Mouse (Mus musculus) embryonic facial prominence, embryonic 15.5 days (tissue): ENCODE results near the gene Gm21988. TPM values are rescaled to one million over a fixed set of nuclear protein-coding genes. Genes with fewer than 3 reads are reported as not detected.

Source experiments
- ATAC-seq: fragments of 200-750 bp; cut with Nextera tagmentation; 2 replicates; pipeline ENCODE4 v1.8.0; 2017; ENCODE audit warnings: low read depth, moderate TSS enrichment; ENCODE audit not compliant: insufficient number of reproducible peaks, low FRiP score, low TSS enrichment
- H3K27ac ChIP-seq: fragments of 300-500 bp; sonication (generic); replicated peaks from 2 replicates; pipeline ENCODE4 v1.5.1; 2015; ENCODE audit warnings: mild to moderate bottlenecking, inconsistent platforms
- H3K27me3 ChIP-seq: fragments of 300-500 bp; sonication (generic); 2 replicates; pipeline ENCODE4 v1.6.1; 2015; ENCODE audit warnings: inconsistent platforms
- H3K36me3 ChIP-seq: fragments of 300-500 bp; sonication (generic); 2 replicates; pipeline ENCODE4 v1.6.1; 2015; ENCODE audit warnings: mild to moderate bottlenecking, inconsistent platforms
- H3K4me1 ChIP-seq: fragments of 300-500 bp; sonication (generic); 2 replicates; pipeline ENCODE4 v1.6.1; 2015; ENCODE audit warnings: inconsistent platforms
- H3K4me2 ChIP-seq: fragments of 300-500 bp; sonication (generic); replicated peaks from 2 replicates; pipeline ENCODE4 v1.6.1; 2015; ENCODE audit warnings: mild to moderate bottlenecking, inconsistent platforms
- H3K4me3 ChIP-seq: fragments of 300-500 bp; sonication (generic); replicated peaks from 2 replicates; pipeline ENCODE4 v1.5.1; 2015; ENCODE audit warnings: mild to moderate bottlenecking, inconsistent platforms
- H3K9ac ChIP-seq: fragments of 300-500 bp; sonication (generic); 2 replicates; pipeline ENCODE4 v1.6.1; 2015; ENCODE audit warnings: inconsistent platforms
- H3K9me3 ChIP-seq: fragments of 300-500 bp; sonication (generic); replicated peaks from 2 replicates; pipeline ENCODE4 v1.6.1; 2016; ENCODE audit warnings: inconsistent platforms
- WGBS: fragments of 180-500 bp; shearing (Covaris S2); methylation state at CpG from one replicate; pipeline ENCODE4 v1.1.7; 2015; 5-methylcytosine and 5-hydroxymethylcytosine counted together
- polyA plus RNA-seq: library from polyadenylated mRNA; unstranded; fragments of >200 nt; fragmentation: Nextera tagmentation; extraction: Ambion mirVana; gene quantifications from 2 replicates; pipeline ENCODE4 v1.2.1, GENCODE M21; 2015

Gm21988 gene
- 9.5 and 12.0 TPM in 2 replicates for polyA plus RNA-seq

- Histone ChIP-seq H3K4me3 (peak within 1 kb of the TSS; percentile 76), H3K4me1 (peaks cover 37% of the 10 kb centered on the region), H3K36me3 (peaks cover 12% of the 10 kb centered on the region; the same call in 1 of the 2 replicates)
These were observed at the start of gene Gm21988, which contains the start of gene Rnasek for GRCm38 (mm10) chr11:70239541-70240279. Gm21988 (minus strand) TSS chr11:70239830. Rnasek (minus strand) TSS chr11:70239842.

GRCm38 (mm10) chr11:70289236-70289635 is 49.6 kb upstream of the Gm21988 start:
- H3K4me2 ChIP-seq, result no peak overlapping the region
- WGBS, result 39% methylated on average over 6 of the region's 6 CpGs
- 0 out of 2 replicates have a peak, but pooled peaks cover 3% of the 10 kb centered on the region for H3K4me1 ChIP-seq

More at GRCm38 (mm10) chr11:70239541-70240279, at the start of gene Gm21988, which contains the start of gene Rnasek:
- ATAC-seq, result peak; percentile 30
- H3K9ac ChIP-seq, result peak within 1 kb of the TSS; percentile 79
- no peaks in the 10 kb centered on the region for H3K27me3 ChIP-seq
- H3K4me2 ChIP-seq, result peak within 1 kb of the TSS; percentile 91
- H3K27ac ChIP-seq, result peak within 1 kb of the TSS; percentile 95
- H3K9me3 ChIP-seq, result no peaks in the 10 kb centered on the region
- WGBS, result under 1% methylated on average over 30 of the region's 35 CpGs

GRCm38 (mm10) chr11:70288102-70288501 is 48.5 kb upstream of the Gm21988 start:
- 77% methylated on average over 10 of the region's 10 CpGs for WGBS
- H3K9me3 ChIP-seq, result no peaks in the 10 kb centered on the region
- H3K4me1 ChIP-seq, result 0 out of 2 replicates have a peak, but pooled peaks cover 3% of the 10 kb centered on the region
- H3K4me3 ChIP-seq, result no peak overlapping the region
- ATAC-seq, result no peak
- H3K27ac ChIP-seq, result no peak overlapping the region
- H3K27me3 ChIP-seq, result no peaks in the 10 kb centered on the region
- H3K9ac ChIP-seq, result no peak overlapping the region
- H3K4me2 ChIP-seq, result no peak overlapping the region
- no peaks in the 10 kb centered on the region for H3K36me3 ChIP-seq

More at GRCm38 (mm10) chr11:70289236-70289635, 49.6 kb upstream of the Gm21988 start:
- Histone ChIP-seq H3K9ac (no peak overlapping the region), H3K9me3 (no peaks in the 10 kb centered on the region), H3K27me3 (no peaks in the 10 kb centered on the region), H3K4me3 (no peak overlapping the region), H3K27ac (no peak overlapping the region), H3K36me3 (no peaks in the 10 kb centered on the region)
- ATAC-seq, result no peak

- H3K27ac ChIP-seq, result no peak overlapping the region
- no peak overlapping the region for H3K4me3 ChIP-seq
- no peak overlapping the region for H3K9ac ChIP-seq
- WGBS, result 67% methylated on average over 5 of the region's 5 CpGs
- no peak overlapping the region for H3K4me2 ChIP-seq
- no peak for ATAC-seq
- no peaks in the 10 kb centered on the region for H3K27me3 ChIP-seq
- no peaks in the 10 kb centered on the region for H3K9me3 ChIP-seq
- 0 out of 2 replicates have a peak, but pooled peaks cover 3% of the 10 kb centered on the region for H3K4me1 ChIP-seq
- no peaks in the 10 kb centered on the region for H3K36me3 ChIP-seq
These were observed 46.1 kb upstream of the Gm21988 start for GRCm38 (mm10) chr11:70285686-70286085.

GRCm38 (mm10) chr11:70284757-70285156 is 45.1 kb upstream of the Gm21988 start:
- no peaks in the 10 kb centered on the region for H3K36me3 ChIP-seq
- H3K9ac ChIP-seq, result no peak overlapping the region
- no peaks in the 10 kb centered on the region for H3K9me3 ChIP-seq
- no peaks in the 10 kb centered on the region for H3K27me3 ChIP-seq
- ATAC-seq, result no peak
- peaks cover 7% of the 10 kb centered on the region; the same call in 1 of the 2 replicates for H3K4me1 ChIP-seq
- no peak overlapping the region for H3K4me3 ChIP-seq
- H3K27ac ChIP-seq, result no peak overlapping the region
- WGBS, result 45% methylated on average over 3 of the region's 3 CpGs
- no peak overlapping the region for H3K4me2 ChIP-seq

- WGBS, result 78% methylated on average over 4 of the region's 4 CpGs
- no peak overlapping the region for H3K4me2 ChIP-seq
- ATAC-seq, result no peak
- H3K9me3 ChIP-seq, result no peaks in the 10 kb centered on the region
- no peak overlapping the region for H3K27ac ChIP-seq
- H3K9ac ChIP-seq, result no peak overlapping the region
- H3K4me1 ChIP-seq, result peaks cover 7% of the 10 kb centered on the region; the same call in 1 of the 2 replicates
- no peaks in the 10 kb centered on the region for H3K27me3 ChIP-seq
- H3K36me3 ChIP-seq, result no peaks in the 10 kb centered on the region
- no peak overlapping the region for H3K4me3 ChIP-seq
These were observed 44.0 kb upstream of the Gm21988 start for GRCm38 (mm10) chr11:70283666-70284065.

- H3K4me2 ChIP-seq, result no peak overlapping the region
- no peaks in the 10 kb centered on the region for H3K36me3 ChIP-seq
- H3K4me3 ChIP-seq, result no peak overlapping the region
- no peak overlapping the region for H3K9ac ChIP-seq
- H3K27me3 ChIP-seq, result no peaks in the 10 kb centered on the region
- no peak overlapping the region for H3K27ac ChIP-seq
- WGBS, result 57% methylated on average over 3 of the region's 3 CpGs
- no peak for ATAC-seq
- H3K9me3 ChIP-seq, result no peaks in the 10 kb centered on the region
- H3K4me1 ChIP-seq, result peaks cover 7% of the 10 kb centered on the region; the same call in 1 of the 2 replicates
These were observed 40.8 kb upstream of the Gm21988 start for GRCm38 (mm10) chr11:70280441-70280840.

- 83% methylated on average over 3 of the region's 3 CpGs for WGBS
- Histone ChIP-seq H3K27me3 (no peaks in the 10 kb centered on the region), H3K4me2 (no peak overlapping the region), H3K4me1 (peaks cover 7% of the 10 kb centered on the region; the same call in 1 of the 2 replicates), H3K9me3 (no peaks in the 10 kb centered on the region), H3K27ac (no peak overlapping the region), H3K36me3 (no peaks in the 10 kb centered on the region), H3K9ac (no peak overlapping the region), H3K4me3 (no peak overlapping the region)
- no peak for ATAC-seq
These were observed 39.3 kb upstream of the Gm21988 start for GRCm38 (mm10) chr11:70278961-70279360.

GRCm38 (mm10) chr11:70271641-70272040 is 32.0 kb upstream of the Gm21988 start:
- Histone ChIP-seq H3K4me2 (no peak overlapping the region), H3K4me1 (no peaks in the 10 kb centered on the region), H3K27ac (no peak overlapping the region), H3K9me3 (no peaks in the 10 kb centered on the region), H3K4me3 (no peak overlapping the region), H3K9ac (no peak overlapping the region), H3K27me3 (no peaks in the 10 kb centered on the region), H3K36me3 (no peaks in the 10 kb centered on the region)
- 56% methylated on average over 7 of the region's 7 CpGs for WGBS
- no peak for ATAC-seq

GRCm38 (mm10) chr11:70266405-70266804 is 26.8 kb upstream of the Gm21988 start:
- H3K27ac ChIP-seq, result peak overlapping the region; percentile 66
- ATAC-seq, result no peak
- no peaks in the 10 kb centered on the region for H3K27me3 ChIP-seq
- H3K4me1 ChIP-seq, result 0 out of 2 replicates have a peak, but pooled peaks cover 3% of the 10 kb centered on the region
- no peak overlapping the region for H3K4me3 ChIP-seq
- no peak overlapping the region for H3K4me2 ChIP-seq
- H3K9ac ChIP-seq, result no peak overlapping the region
- H3K9me3 ChIP-seq, result no peaks in the 10 kb centered on the region
- H3K36me3 ChIP-seq, result no peaks in the 10 kb centered on the region
- 69% methylated on average over 1 of the region's 1 CpGs for WGBS

GRCm38 (mm10) chr11:70265819-70266218 is 26.2 kb upstream of the Gm21988 start:
- ATAC-seq, result no peak
- Histone ChIP-seq H3K4me3 (no peak overlapping the region), H3K27ac (peak overlapping the region; percentile 80), H3K27me3 (no peaks in the 10 kb centered on the region), H3K4me1 (0 out of 2 replicates have a peak, but pooled peaks cover 3% of the 10 kb centered on the region), H3K36me3 (no peaks in the 10 kb centered on the region), H3K9ac (no peak overlapping the region), H3K4me2 (no peak overlapping the region), H3K9me3 (no peaks in the 10 kb centered on the region)
- 58% methylated on average over 4 of the region's 4 CpGs for WGBS
